Mouse (Mus musculus) brain, embryonic 14.5 days (tissue): ENCODE results near the gene Hs6st3.

Source experiments
- CTCF ChIP-seq: fragments of 200-500 bp; IDR thresholded peaks from 2 replicates; pipeline ENCODE4 v1.5.1; 2012; ENCODE audit warnings: inconsistent platforms, mild to moderate bottlenecking, moderate library complexity, borderline replicate concordance; ENCODE audit not compliant: insufficient read depth, insufficient read length; ENCODE audit errors: extremely low read depth
- POLR2A ChIP-seq: fragments of 200-500 bp; IDR thresholded peaks from 2 replicates; pipeline ENCODE4 v1.6.1; 2012; ENCODE audit warnings: mild to moderate bottlenecking, inconsistent platforms, borderline replicate concordance; ENCODE audit not compliant: poor library complexity, insufficient read depth, insufficient read length, severe bottlenecking; ENCODE audit errors: extremely low read depth

DNA sequence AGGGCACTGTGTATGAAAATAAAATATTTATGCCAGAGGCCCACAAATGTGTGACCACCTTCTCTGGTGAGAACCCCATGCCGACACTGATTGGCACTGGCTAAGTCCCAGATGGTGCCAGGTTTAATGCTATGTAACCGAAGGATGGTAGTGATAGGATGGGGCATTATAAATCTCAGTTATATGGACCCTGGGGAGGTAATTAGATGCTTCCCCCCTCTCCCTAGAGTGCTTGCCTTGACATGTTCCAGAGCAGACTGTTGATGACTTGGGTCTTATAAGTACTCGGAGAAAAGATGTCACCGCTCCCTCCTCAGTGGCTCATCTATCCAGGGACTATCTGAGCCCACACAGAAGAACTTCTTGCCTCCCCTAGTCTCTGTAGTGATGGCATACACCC, 561.8 kb downstream of the Hs6st3 start:
- no peak for TF ChIP-seq CTCF
- no peak for TF ChIP-seq POLR2A
